8 mouse cellular contexts compared by ENCODE assay signal in genomic region chr1:71036999-71037398, GRCm38 (mm10).
A peak's percentile ranks its signal among the peaks of the same experiment; 100 is the strongest.
DNase-seq lines count a peak whose midpoint lies in the region; ATAC-seq and TF ChIP-seq lines count a peak whose summit lies in the region.

No protein-coding gene starts in this region.

- TF ChIP-seq EP300 in MEL (IDR thresholded peaks at IDR 0.05; ENCODE audit: low read depth in 1 of 2, low read length in 2 of 2), result no peak

- DNase-seq in hindbrain, embryonic 10.5 days (ENCODE audit: low spot score), result peak; percentile 36
- peak; percentile 64 for DNase-seq in MEL (ENCODE audit: low read depth, low spot score)
- DNase-seq in forebrain, embryonic 11.5 days (ENCODE audit: low spot score), result peak; percentile 54
- DNase-seq in ovary, postnatal 36 days (ENCODE audit: low spot score), result no peak
- no peak for DNase-seq in yolk sac, embryonic 10.5 days (ENCODE audit: low spot score)
- no peak for DNase-seq in layer of hippocampus, adult 18-20 months (ENCODE audit: low spot score in 2 of 2)

- ATAC-seq in hindbrain, embryonic 16.5 days, result no peak
- ATAC-seq in forebrain, embryonic 11.5 days (replicated peaks; ENCODE audit: low FRiP score), result peak; percentile 82
- ATAC-seq in liver, embryonic 12.5 days, result peak; percentile 76

- TF ChIP-seq POLR2A in MEL (IDR thresholded peaks at IDR 0.05; ENCODE audit: control insufficient read depth in 1 of 2, insufficient read depth in 1 of 2, low read depth in 1 of 2, low read length in 2 of 2, poor library complexity in 1 of 2), result no peak

- no peak overlapping the region for H3K4me2 ChIP-seq in hindbrain, embryonic 16.5 days (ENCODE audit: low read length)
- H3K4me2 ChIP-seq in forebrain, embryonic 11.5 days (ENCODE audit: low read depth, low read length, severe bottlenecking), result no peak overlapping the region
- no peak overlapping the region for H3K4me2 ChIP-seq in liver, embryonic 12.5 days

- no peak overlapping the region for H3K9ac ChIP-seq in hindbrain, embryonic 16.5 days (ENCODE audit: low read depth, low read length)
- H3K9ac ChIP-seq in MEL (ENCODE audit: control insufficient read depth, low read depth, low read length, poor library complexity, severe bottlenecking), result no peak overlapping the region
- H3K9ac ChIP-seq in forebrain, embryonic 11.5 days (ENCODE audit: low read length), result no peak overlapping the region
- H3K9ac ChIP-seq in liver, embryonic 12.5 days, result no peak overlapping the region

- peak; percentile 39 for TF ChIP-seq RAD21 in MEL (IDR thresholded peaks at IDR 0.05; ENCODE audit: low read depth, low read length)

- peaks cover 11% of the 10 kb centered on the region; the same call in 1 of the 2 replicates for H3K36me3 ChIP-seq in hindbrain, embryonic 10.5 days
- no peaks in the 10 kb centered on the region for H3K36me3 ChIP-seq in hindbrain, embryonic 16.5 days (ENCODE audit: control insufficient read depth, insufficient read depth, low read length)
- H3K36me3 ChIP-seq in MEL (ENCODE audit: control insufficient read depth in 1 of 2, insufficient read depth in 2 of 2, low read length in 2 of 2), result peaks cover 0 to 2% of the 10 kb centered on the region in 2 experiments; a peak in 2 of 4 replicates
- no peaks in the 10 kb centered on the region for H3K36me3 ChIP-seq in forebrain, embryonic 11.5 days (ENCODE audit: control insufficient read depth, insufficient read depth, low read length)
- H3K36me3 ChIP-seq in liver, embryonic 12.5 days, result peaks cover 63% of the 10 kb centered on the region

- H3K4me1 ChIP-seq in hindbrain, embryonic 10.5 days (replicated peaks), result no peaks in the 10 kb centered on the region
- H3K4me1 ChIP-seq in hindbrain, embryonic 16.5 days (ENCODE audit: control insufficient read depth, insufficient read depth, low read depth, low read length), result no peaks in the 10 kb centered on the region
- no peaks in the 10 kb centered on the region for H3K4me1 ChIP-seq in MEL (ENCODE audit: control insufficient read depth in 1 of 2, insufficient read depth in 2 of 2, low read length in 2 of 2)
- H3K4me1 ChIP-seq in forebrain, embryonic 11.5 days (replicated peaks; ENCODE audit: control insufficient read depth, insufficient read depth, low read length), result no peaks in the 10 kb centered on the region
- no peaks in the 10 kb centered on the region for H3K4me1 ChIP-seq in liver, embryonic 12.5 days

- peak; percentile 39 to 70 (median 67); a peak in 5 of 6 replicates for TF ChIP-seq CTCF in MEL (IDR thresholded peaks at IDR 0.05 in 2 of 3, conservative IDR thresholded peaks at IDR 0.05 in 1 of 3; ENCODE audit: control insufficient read depth in 1 of 3, insufficient read depth in 1 of 3, low read depth in 2 of 3, low read length in 3 of 3, poor library complexity in 1 of 3, severe bottlenecking in 1 of 3)

- no peaks in the 10 kb centered on the region for H3K79me2 ChIP-seq in MEL (ENCODE audit: control insufficient read depth, insufficient read depth, low read length, poor library complexity)

- no peak overlapping the region for H3K27ac ChIP-seq in hindbrain, embryonic 10.5 days
- no peak overlapping the region for H3K27ac ChIP-seq in hindbrain, embryonic 16.5 days (ENCODE audit: low read depth, low read length)
- H3K27ac ChIP-seq in MEL (ENCODE audit: control insufficient read depth, low read depth, low read length), result no peak overlapping the region
- H3K27ac ChIP-seq in forebrain, embryonic 11.5 days (ENCODE audit: low read depth, low read length), result no peak overlapping the region
- H3K27ac ChIP-seq in liver, embryonic 12.5 days, result no peak overlapping the region

- no peaks in the 10 kb centered on the region for H3K27me3 ChIP-seq in hindbrain, embryonic 10.5 days (ENCODE audit: insufficient read depth, poor library complexity, severe bottlenecking)
- no peaks in the 10 kb centered on the region for H3K27me3 ChIP-seq in hindbrain, embryonic 16.5 days (replicated peaks; ENCODE audit: control insufficient read depth, insufficient read depth, low read length)
- no peaks in the 10 kb centered on the region for H3K27me3 ChIP-seq in MEL (ENCODE audit: control insufficient read depth in 1 of 2, insufficient read depth in 2 of 2, low read length in 2 of 2)
- no peaks in the 10 kb centered on the region for H3K27me3 ChIP-seq in forebrain, embryonic 11.5 days (ENCODE audit: control insufficient read depth, insufficient read depth, low read length)
- H3K27me3 ChIP-seq in liver, embryonic 12.5 days (replicated peaks), result no peaks in the 10 kb centered on the region

- whole genome bisulfite sequencing in hindbrain, embryonic 10.5 days, result 53% methylated on average over 7 of the region's 7 CpGs
- 51% methylated on average over 7 of the region's 7 CpGs for WGBS in hindbrain, embryonic 16.5 days
- WGBS in forebrain, embryonic 11.5 days, result 46% methylated on average over 7 of the region's 7 CpGs
- 69% methylated on average over 7 of the region's 7 CpGs for WGBS in liver, embryonic 12.5 days (ENCODE audit: insufficient replicate concordance)

- no peaks in the 10 kb centered on the region for H3K9me3 ChIP-seq in hindbrain, embryonic 10.5 days
- H3K9me3 ChIP-seq in hindbrain, embryonic 16.5 days (ENCODE audit: control insufficient read depth, low read length), result no peaks in the 10 kb centered on the region
- H3K9me3 ChIP-seq in MEL (replicated peaks; ENCODE audit: insufficient read depth, low read length), result no peaks in the 10 kb centered on the region
- H3K9me3 ChIP-seq in forebrain, embryonic 11.5 days (ENCODE audit: control insufficient read depth, low read length), result no peaks in the 10 kb centered on the region
- no peaks in the 10 kb centered on the region for H3K9me3 ChIP-seq in liver, embryonic 12.5 days (replicated peaks)

- no peak overlapping the region for H3K4me3 ChIP-seq in hindbrain, embryonic 10.5 days
- no peak overlapping the region for H3K4me3 ChIP-seq in hindbrain, embryonic 16.5 days (ENCODE audit: low read length)
- no peak overlapping the region for H3K4me3 ChIP-seq in MEL (ENCODE audit: control insufficient read depth in 1 of 2, insufficient read depth in 1 of 2, low read depth in 2 of 2, low read length in 2 of 2)
- H3K4me3 ChIP-seq in forebrain, embryonic 11.5 days (ENCODE audit: low read depth, low read length), result no peak overlapping the region
- H3K4me3 ChIP-seq in liver, embryonic 12.5 days, result no peak overlapping the region

TF ChIP-seq in MEL, 35 proteins besides CTCF, POLR2A, EP300 and RAD21:
- TF ChIP-seq MAZ (IDR thresholded peaks at IDR 0.05; ENCODE audit: low read depth, low read length), result no peak
- peak; percentile 60; the same call in 1 of the 2 replicates for TF ChIP-seq MAX (IDR thresholded peaks at IDR 0.05; ENCODE audit: low read length)
- TF ChIP-seq ZC3H11A (IDR thresholded peaks at IDR 0.05; ENCODE audit: low read depth, low read length), result peak; percentile 17; the same call in 1 of the 2 replicates
- TF ChIP-seq SIN3A (IDR thresholded peaks at IDR 0.05; ENCODE audit: low read length), result no peak
- peak; percentile 61 for TF ChIP-seq SMC3 (IDR thresholded peaks at IDR 0.05; ENCODE audit: low read depth, low read length)
- 0 out of 2 replicates have a peak, but pooled peaks have one; percentile 57 for TF ChIP-seq MYC (IDR thresholded peaks at IDR 0.05; ENCODE audit: low read depth, low read length)
- no peak for TF ChIP-seq MYB (IDR thresholded peaks at IDR 0.05; ENCODE audit: low read depth, low read length)

Comparison
In these comparisons a context has a peak if more than half of its experiments do, and no peak if none do; other contexts are left out.
1. DNase-seq: peak in hindbrain, embryonic 10.5 days (single experiment), MEL (single experiment) and forebrain, embryonic 11.5 days (single experiment); none in ovary, postnatal 36 days (single experiment), yolk sac, embryonic 10.5 days (single experiment) and layer of hippocampus, adult 18-20 months (0 of 2).